Mouse (Mus musculus) liver, adult (tissue): ENCODE data around the gene Cep104.
A peak's percentile ranks its signal among the peaks of the same experiment; 100 is the strongest.

Experiments used
- GATA4 ChIP-seq: IDR thresholded peaks from 2 replicates; pipeline ENCODE4 v1.6.1; 2014; ENCODE audit warnings: mild to moderate bottlenecking, low read length; ENCODE audit not compliant: insufficient replicate concordance

Gene Cep104

GRCm38 (mm10) chr4:153974431-153975291 is at the start of gene Cep104, which contains the start of gene Dffb:
Cep104 (plus strand) TSS chr4:153975194.
Dffb (minus strand) TSS chr4:153975126.
- TF ChIP-seq GATA4, result peak; percentile 66; the same call in 1 of the 2 replicates

GRCm38 (mm10) chr4:153928772-153929299 is 46.2 kb upstream of the Cep104 start:
- no peak for TF ChIP-seq GATA4

GRCm38 (mm10) chr4:153929425-153929824 is 45.6 kb upstream of the Cep104 start:
- no peak for TF ChIP-seq GATA4

DNA sequence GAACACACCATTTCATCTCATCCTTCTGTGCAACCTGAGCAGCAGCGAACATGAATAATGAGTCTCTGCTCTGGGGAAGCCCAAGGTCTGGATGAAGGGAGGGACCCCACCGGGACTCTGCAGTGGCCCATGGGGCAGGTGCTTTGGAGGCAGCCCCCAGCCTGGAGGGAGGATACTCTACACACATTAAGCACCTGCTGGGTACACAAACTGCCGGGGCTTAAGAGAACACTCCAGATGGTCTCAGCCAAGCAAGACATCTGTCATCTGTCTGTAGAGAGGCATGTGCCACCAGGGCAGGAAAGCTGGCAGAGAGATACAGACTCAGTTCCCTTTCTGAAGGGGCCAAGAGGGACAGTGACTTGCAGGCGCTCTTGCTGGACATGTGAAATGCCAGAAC is 45.1 kb upstream of the Cep104 start:
- no peak for TF ChIP-seq GATA4

DNA sequence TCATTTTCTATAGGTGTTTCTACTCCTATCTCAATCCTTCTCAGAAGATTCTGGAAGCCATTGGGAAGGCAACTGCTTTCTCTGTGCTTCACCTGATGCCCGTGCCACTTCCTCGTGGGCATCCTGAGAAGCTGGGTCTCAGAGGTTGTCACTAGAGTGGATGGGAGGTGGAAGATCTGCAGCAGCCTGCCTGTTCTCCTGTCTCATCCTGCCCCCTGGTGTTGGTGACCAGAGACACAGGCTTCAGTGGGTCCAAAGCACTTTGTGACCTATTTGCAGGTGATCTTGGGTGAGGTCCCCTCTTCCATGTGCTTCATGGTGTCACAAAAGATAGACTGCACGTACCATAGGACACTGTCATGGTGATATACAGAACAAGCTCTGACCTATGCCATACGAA is 31.8 kb upstream of the Cep104 start:
- no peak for TF ChIP-seq GATA4

DNA sequence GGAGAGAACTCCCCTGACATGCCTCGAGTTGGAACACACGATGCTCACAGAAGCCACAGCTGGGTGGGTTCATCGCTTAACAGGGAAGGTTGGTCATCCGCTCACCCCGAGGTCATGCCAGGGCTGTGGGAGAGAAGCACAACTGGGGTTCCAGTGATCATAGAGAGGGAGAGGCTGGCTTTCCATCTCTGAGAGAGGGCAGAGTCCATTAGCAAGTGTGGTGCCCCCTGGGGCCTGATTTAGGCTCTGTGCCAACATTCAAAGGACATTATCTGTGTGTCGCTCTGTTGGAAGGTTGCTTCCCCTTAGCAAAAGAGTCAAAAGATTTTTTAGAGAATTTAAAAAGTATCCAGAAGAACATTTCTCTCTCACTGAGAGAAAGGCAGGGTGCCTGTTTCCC is 30.7 kb upstream of the Cep104 start:
- no peak for TF ChIP-seq GATA4

DNA sequence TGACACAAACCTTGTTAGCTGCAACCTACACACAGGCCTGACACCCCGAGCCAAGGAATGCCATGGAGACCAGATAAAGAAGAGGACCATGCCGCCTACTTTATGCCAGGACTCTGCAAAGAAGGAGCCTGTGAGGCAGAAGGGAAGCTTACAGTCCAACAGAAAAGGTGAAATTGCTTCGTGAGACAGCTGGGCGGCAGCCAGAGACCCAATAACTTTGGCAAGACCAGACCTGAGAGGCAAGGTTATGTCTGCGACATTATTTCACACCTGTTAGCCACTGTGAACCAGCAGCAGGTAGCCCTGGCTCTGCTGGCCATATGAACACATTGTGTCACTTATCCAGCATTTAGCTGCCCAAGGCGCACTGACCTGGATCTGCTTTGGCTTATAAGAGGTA is 29.3 kb upstream of the Cep104 start:
- no peak for TF ChIP-seq GATA4

- no peak for TF ChIP-seq GATA4
Observed at GRCm38 (mm10) chr4:153950372-153950771, 24.6 kb upstream of the Cep104 start.

DNA sequence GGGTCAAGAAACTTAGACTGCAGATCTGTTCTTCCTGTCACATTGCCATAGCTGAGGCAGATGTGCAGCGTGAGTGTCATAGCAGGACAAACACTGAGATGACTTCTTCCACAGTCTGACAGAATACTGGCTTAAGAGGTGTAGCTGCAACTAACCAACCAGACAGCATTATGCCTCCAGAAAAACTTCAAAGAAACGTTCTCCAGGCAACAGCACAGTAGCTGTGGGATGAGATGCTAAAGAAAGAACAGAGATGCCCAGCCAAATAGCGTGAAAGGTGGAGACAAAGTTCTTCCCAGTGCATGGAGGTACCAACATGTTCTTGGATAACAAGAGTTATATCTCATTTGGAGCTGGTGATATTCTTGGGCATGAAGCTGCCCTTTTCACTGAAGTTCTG is 23.8 kb upstream of the Cep104 start:
- no peak for TF ChIP-seq GATA4

DNA sequence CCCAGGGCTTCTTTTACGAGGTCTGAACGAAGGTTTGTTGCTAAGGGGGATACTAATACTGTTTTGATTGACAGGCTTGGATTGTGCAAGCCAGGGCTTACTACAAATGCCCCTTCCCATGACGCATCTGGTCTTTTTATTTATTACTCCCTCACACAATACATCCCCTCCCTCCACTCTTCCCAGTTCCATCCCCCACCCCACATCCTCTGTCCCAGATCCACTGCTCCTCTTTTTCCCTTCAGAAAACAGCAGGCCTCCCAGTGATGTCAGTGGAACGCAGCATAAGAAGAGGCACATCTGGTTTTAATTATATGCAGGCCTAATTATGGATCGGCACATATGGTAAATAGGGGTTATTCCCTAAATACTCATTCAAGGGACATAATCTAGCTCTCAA is 23.3 kb upstream of the Cep104 start:
- TF ChIP-seq GATA4, result no peak

- no peak for TF ChIP-seq GATA4
Observed at GRCm38 (mm10) chr4:153955651-153956050, 19.3 kb upstream of the Cep104 start.

GRCm38 (mm10) chr4:153956569-153957405 is 18.2 kb upstream of the Cep104 start, which contains the start of gene A430005L14Rik:
A430005L14Rik (plus strand) TSS chr4:153957237.
- peak; percentile 55; the same call in 1 of the 2 replicates for TF ChIP-seq GATA4

GRCm38 (mm10) chr4:153957444-153958250 is 17.3 kb upstream of the Cep104 start:
- TF ChIP-seq GATA4, result no peak

DNA sequence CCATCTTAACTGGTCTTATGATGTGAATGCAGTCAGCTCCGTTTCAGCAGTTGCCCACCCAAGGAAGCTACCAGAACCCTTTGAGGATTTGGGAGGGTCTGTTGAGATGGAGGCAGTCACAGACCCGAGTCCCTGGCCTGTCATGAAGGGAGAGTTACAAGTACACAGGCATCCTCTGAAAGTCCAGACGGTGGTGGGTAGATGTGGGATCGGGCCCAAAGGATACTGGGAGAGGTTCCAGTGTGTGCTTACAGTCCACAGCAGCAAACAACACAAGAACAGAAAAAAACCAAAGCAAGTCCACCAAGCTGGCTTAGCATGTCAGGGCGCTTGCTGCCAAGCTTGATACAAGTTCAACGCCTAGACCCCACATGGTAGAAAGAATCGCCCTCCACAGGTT is 12.4 kb upstream of the Cep104 start:
- TF ChIP-seq GATA4, result no peak

DNA sequence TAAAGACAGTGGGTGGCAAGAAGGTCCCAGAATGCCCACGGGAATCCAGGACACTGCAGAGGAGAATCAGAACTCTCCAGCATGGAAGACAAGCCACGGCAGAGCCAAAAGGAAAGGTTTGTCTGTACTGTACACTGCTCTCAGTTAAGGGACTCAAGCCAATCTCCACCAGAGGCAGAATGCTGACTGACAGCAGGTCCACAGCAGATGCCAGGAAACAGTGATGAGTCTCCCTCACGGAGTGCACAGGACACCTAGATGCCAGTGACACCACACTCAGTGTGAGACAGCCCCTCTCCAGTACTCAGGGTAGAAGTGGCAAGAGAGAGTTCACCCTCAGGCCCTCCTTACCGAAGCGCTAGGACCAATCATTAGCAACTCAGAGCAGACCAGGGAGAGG is 8.3 kb upstream of the Cep104 start:
- no peak for TF ChIP-seq GATA4
